Mouse (Mus musculus) gastrocnemius, adult 2 months (tissue): ENCODE measurements around the gene Magea8. TPM values are rescaled to one million over a fixed set of nuclear protein-coding genes. Genes with fewer than 3 reads are reported as not detected.
"Not testable (repeated sequence)": the region's sequence is repeated elsewhere in the genome, so short reads cannot be mapped to it uniquely, and the experiment has no call there.

ENCODE experiments used
- DNase-seq: peaks from one replicate; pipeline ENCODE4 v3.0.0; 2022
- H3K27ac ChIP-seq: fragments of 200-600 bp; 2 replicates; pipeline ENCODE4 v1.8.1; 2022; ENCODE audit warnings: mild to moderate bottlenecking
- H3K4me3 ChIP-seq: fragments of 200-600 bp; 2 replicates; pipeline ENCODE4 v1.8.1; 2022; ENCODE audit warnings: mild to moderate bottlenecking, moderate library complexity
- intact Hi-C: fragments of 180-260 bp; cut with DNase I; formaldehyde crosslinking; loops from one replicate; pipeline ENCODE4 v1.15.1; 2025
- long read RNA-seq, 2 experiments: library from polyadenylated mRNA; stranded (forward); transcript quantifications; one replicate each; pipeline ENCODE4 v2.0.0; 2021
- total RNA-seq, 2 experiments: library from RNA; stranded (reverse); gene quantifications; 2 replicates each; pipeline ENCODE4 v1.2.3; 2021

The Magea8 gene
- total RNA-seq = not detected
- long read RNA-seq, experiment 1 = 0 reads
- long read RNA-seq, experiment 2 = 0 reads

DNA sequence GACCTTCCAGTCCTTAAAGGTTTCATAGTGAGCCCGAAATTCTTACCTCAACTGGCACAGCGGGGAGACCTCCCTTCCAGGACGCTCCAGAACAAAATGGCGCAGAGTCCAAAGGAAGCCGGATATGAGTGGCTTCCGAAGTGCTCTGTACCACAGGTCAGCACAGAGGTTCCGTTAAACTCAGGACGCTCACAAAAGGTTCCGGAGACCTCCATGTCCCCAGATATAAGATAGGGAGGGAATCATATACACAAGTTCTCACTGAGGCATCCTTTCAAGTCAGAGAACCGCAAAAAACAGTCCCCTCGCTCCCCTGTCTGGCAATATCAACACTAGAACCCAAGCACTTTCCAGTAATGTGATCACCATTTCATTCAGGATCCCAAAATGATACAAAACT, at the start of gene Magea8:
Magea8 (minus strand) TSS at position 101 of the 400 bp plus-strand sequence.
- H3K27ac ChIP-seq, H3K4me3 ChIP-seq, DNase-seq, intact Hi-C loops: not testable (repeated sequence)

DNA sequence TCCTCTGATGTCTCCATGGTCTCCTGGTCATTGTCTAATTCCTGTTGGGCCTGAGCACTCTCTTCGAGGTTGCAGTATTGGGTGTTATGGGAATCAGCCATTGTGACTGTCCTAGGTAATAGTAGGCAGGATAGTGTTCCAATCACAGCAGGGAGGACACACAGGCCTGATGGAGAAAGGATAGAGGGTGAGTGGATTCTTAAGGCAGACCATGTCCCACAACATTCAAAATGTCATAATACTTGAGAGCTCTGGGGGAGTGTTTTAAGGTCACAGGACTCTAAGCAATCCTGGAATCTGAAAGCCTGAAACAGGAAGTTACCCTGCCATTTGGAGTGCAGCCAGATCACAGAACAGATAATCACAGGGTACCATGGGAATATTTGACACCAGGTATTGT, 46.2 kb downstream of the Magea8 start, which contains the start of gene Magea3:
Magea3 (minus strand) TSS at position 101 of the 400 bp plus-strand sequence.
- H3K4me3 ChIP-seq, H3K27ac ChIP-seq, intact Hi-C loops, DNase-seq: not testable (repeated sequence)

DNA sequence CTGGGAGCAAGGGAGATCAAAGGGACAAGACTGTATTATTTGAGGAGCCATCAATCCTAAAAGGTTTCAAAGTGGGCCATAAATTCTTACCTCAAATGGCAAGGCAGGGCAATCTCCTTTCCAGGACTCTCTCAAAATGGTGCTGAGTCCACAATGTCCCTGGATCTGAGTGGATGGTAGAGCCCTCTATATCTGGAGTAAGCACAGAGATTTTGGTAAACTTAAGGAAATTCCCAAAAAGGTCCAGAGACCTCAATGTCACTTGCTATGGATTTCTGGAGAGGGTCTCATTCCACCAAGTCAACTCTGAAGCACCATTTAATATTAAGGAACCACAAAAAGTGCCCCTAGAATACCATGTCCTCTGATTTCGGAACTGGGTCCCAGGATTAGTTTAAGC, 59.8 kb downstream of the Magea8 start, which contains the start of gene Magea6:
Magea6 (minus strand) TSS at position 101 of the 400 bp plus-strand sequence.
- H3K27ac ChIP-seq, H3K4me3 ChIP-seq, DNase-seq, intact Hi-C loops: not testable (repeated sequence)

Other genes with a start within 250 kb of the Magea8 start
- not detected for gene Cldn34b1, start 105.6 kb downstream of the Magea8 start, total RNA-seq
- gene Magea6, start 59.9 kb downstream of the Magea8 start, total RNA-seq = not detected
- not detected for gene Magea3, start 46.3 kb downstream of the Magea8 start, total RNA-seq
- gene Magea5, start 67.3 kb upstream of the Magea8 start, total RNA-seq = not detected
- gene Magea1, start 93.9 kb upstream of the Magea8 start, total RNA-seq = not detected
- gene Magea2, start 97.8 kb upstream of the Magea8 start, total RNA-seq = not detected
- not detected for gene Cldn34b2, start 132.6 kb upstream of the Magea8 start, total RNA-seq
- 10 to 100 TPM; 18.4 to 22.1 TPM for gene Sat1, start 220.6 kb upstream of the Magea8 start, total RNA-seq